Mouse (Mus musculus): ENCODE measurements at regions not wholly inside any gene's neighbourhood (a gene's known extent, or its start where the extent isn't known, plus 50 kb on each side); places are given as distances from the start of the nearest gene placed in this dataset.

DNA sequence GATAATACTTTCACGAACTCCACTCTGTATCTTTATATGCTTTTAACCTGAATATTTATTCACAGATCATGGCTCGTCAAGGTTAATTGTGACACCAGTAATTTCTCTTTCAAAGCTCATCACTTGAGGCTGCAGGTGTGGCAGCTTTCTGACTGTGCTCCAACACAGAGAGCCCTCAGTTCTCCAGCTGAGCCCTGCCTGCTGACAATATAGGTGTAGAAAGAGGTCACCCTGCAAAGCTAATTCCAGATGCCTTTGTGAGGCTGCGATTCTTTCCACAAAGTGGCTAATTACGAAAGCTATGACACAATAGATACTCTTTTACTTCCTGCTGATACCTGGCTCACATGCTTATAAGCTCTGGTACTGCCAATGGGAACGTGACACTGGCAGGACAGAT is 64.0 kb downstream of the Slitrk5 start:
- DNase-seq (ENCODE audit: low read depth, low spot score): no peak
- TF ChIP-seq BHLHE40 (IDR thresholded peaks at IDR 0.05; ENCODE audit: borderline replicate concordance, low read depth, low read length) (no peak), NELFE (IDR thresholded peaks at IDR 0.05; ENCODE audit: low read depth, low read length) (no peak), POLR2AphosphoS5 (IDR thresholded peaks at IDR 0.05; ENCODE audit: borderline replicate concordance, low read depth, low read length) (no peak)
- Histone ChIP-seq H3K9ac (ENCODE audit: control insufficient read depth, low read depth, low read length, poor library complexity, severe bottlenecking) (no peak overlapping the region), H3K9me3 (replicated peaks; ENCODE audit: insufficient read depth, low read length) (no peaks in the 10 kb centered on the region), H3K36me3 (ENCODE audit: control insufficient read depth in 1 of 2, insufficient read depth in 2 of 2, low read length in 2 of 2) (no peaks in the 10 kb centered on the region), H3K79me2 (ENCODE audit: control insufficient read depth, insufficient read depth, low read length, poor library complexity) (no peaks in the 10 kb centered on the region), H3K4me3 (ENCODE audit: control insufficient read depth in 1 of 2, insufficient read depth in 1 of 2, low read depth in 2 of 2, low read length in 2 of 2) (no peak overlapping the region), H3K4me1 (ENCODE audit: control insufficient read depth in 1 of 2, insufficient read depth in 2 of 2, low read length in 2 of 2) (no peaks in the 10 kb centered on the region), H3K27ac (ENCODE audit: control insufficient read depth, low read depth, low read length) (no peak overlapping the region), H3K27me3 (ENCODE audit: control insufficient read depth in 1 of 2, insufficient read depth in 2 of 2, low read length in 2 of 2) (no peaks in the 10 kb centered on the region)

DNA sequence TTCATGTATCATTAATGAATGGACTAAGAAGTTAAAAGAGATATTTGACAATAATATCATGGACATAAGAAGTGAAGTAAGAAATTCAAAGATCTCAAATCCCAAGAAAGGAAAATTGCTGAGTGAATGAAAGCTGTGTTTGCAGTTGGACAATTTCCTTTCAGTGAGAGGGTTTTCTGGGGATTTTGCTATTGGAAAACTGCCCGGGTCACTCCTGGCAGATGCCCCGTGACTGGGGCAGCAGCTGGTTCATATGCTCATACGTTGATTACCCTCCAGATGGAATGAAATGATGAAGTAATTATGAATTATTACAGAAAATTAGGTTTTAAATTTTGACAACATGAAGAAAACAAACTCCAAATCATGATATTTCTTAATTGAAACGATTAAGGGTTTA is 88.7 kb downstream of the Slitrk5 start:
- H3K27me3 ChIP-seq (ENCODE audit: control insufficient read depth in 1 of 2, insufficient read depth in 2 of 2, low read length in 2 of 2): no peaks in the 10 kb centered on the region
- no peak overlapping the region for H3K4me3 ChIP-seq (ENCODE audit: control insufficient read depth in 1 of 2, insufficient read depth in 1 of 2, low read depth in 2 of 2, low read length in 2 of 2)
- H3K9me3 ChIP-seq (replicated peaks; ENCODE audit: insufficient read depth, low read length): no peaks in the 10 kb centered on the region
- no peaks in the 10 kb centered on the region for H3K36me3 ChIP-seq (ENCODE audit: control insufficient read depth in 1 of 2, insufficient read depth in 2 of 2, low read length in 2 of 2)
- H3K79me2 ChIP-seq (ENCODE audit: control insufficient read depth, insufficient read depth, low read length, poor library complexity): no peaks in the 10 kb centered on the region
- H3K4me1 ChIP-seq (ENCODE audit: control insufficient read depth in 1 of 2, insufficient read depth in 2 of 2, low read length in 2 of 2): no peaks in the 10 kb centered on the region
- no peak for TF ChIP-seq CHD2 (IDR thresholded peaks at IDR 0.05; ENCODE audit: low read length)
- no peak for TF ChIP-seq CHD1 (IDR thresholded peaks at IDR 0.05; ENCODE audit: low read depth, low read length)
- TF ChIP-seq KAT2A (conservative IDR thresholded peaks at IDR 0.05; ENCODE audit: low read depth, low read length): no peak
- TF ChIP-seq POLR2AphosphoS5 (IDR thresholded peaks at IDR 0.05; ENCODE audit: borderline replicate concordance, low read depth, low read length): no peak
- no peak for TF ChIP-seq MEF2A (IDR thresholded peaks at IDR 0.05; ENCODE audit: extremely low read depth, insufficient replicate concordance, low read depth, low read length, poor library complexity, severe bottlenecking)
- no peak for TF ChIP-seq EP300 (IDR thresholded peaks at IDR 0.05; ENCODE audit: low read depth in 1 of 2, low read length in 2 of 2)
- no peak for TF ChIP-seq MAFK (IDR thresholded peaks at IDR 0.05; ENCODE audit: borderline replicate concordance, low read depth, low read length)
- no peak for TF ChIP-seq SIN3A (IDR thresholded peaks at IDR 0.05; ENCODE audit: low read length)
- no peak for TF ChIP-seq GATA1 (IDR thresholded peaks at IDR 0.05; ENCODE audit: low read depth, low read length)
- no peak for TF ChIP-seq MXI1 (IDR thresholded peaks at IDR 0.05; ENCODE audit: low read depth, low read length)
- no peak for TF ChIP-seq TCF12 (IDR thresholded peaks at IDR 0.05; ENCODE audit: low read depth, low read length)
- no peak for TF ChIP-seq ZNF384 (IDR thresholded peaks at IDR 0.05; ENCODE audit: low read depth, low read length)
- TF ChIP-seq BHLHE40 (IDR thresholded peaks at IDR 0.05; ENCODE audit: borderline replicate concordance, low read depth, low read length): no peak
- TF ChIP-seq POLR2AphosphoS2 (IDR thresholded peaks at IDR 0.05; ENCODE audit: low read length): no peak
- no peak for TF ChIP-seq MAX (IDR thresholded peaks at IDR 0.05; ENCODE audit: low read length)
- no peak for TF ChIP-seq GABPA (IDR thresholded peaks at IDR 0.05; ENCODE audit: low read depth, low read length)
- no peak for TF ChIP-seq MYC (IDR thresholded peaks at IDR 0.05; ENCODE audit: low read depth, low read length)
- no peak for TF ChIP-seq JUND (IDR thresholded peaks at IDR 0.05; ENCODE audit: low read depth, low read length)
- no peak for TF ChIP-seq ELF1 (IDR thresholded peaks at IDR 0.05; ENCODE audit: low read depth, low read length)
- DNase-seq (ENCODE audit: low read depth, low spot score): no peak
- H3K9ac ChIP-seq (ENCODE audit: control insufficient read depth, low read depth, low read length, poor library complexity, severe bottlenecking): no peak overlapping the region
- H3K27ac ChIP-seq (ENCODE audit: control insufficient read depth, low read depth, low read length): no peak overlapping the region
